Mouse (Mus musculus): ENCODE measurements around the gene Foxa3.

DNA sequence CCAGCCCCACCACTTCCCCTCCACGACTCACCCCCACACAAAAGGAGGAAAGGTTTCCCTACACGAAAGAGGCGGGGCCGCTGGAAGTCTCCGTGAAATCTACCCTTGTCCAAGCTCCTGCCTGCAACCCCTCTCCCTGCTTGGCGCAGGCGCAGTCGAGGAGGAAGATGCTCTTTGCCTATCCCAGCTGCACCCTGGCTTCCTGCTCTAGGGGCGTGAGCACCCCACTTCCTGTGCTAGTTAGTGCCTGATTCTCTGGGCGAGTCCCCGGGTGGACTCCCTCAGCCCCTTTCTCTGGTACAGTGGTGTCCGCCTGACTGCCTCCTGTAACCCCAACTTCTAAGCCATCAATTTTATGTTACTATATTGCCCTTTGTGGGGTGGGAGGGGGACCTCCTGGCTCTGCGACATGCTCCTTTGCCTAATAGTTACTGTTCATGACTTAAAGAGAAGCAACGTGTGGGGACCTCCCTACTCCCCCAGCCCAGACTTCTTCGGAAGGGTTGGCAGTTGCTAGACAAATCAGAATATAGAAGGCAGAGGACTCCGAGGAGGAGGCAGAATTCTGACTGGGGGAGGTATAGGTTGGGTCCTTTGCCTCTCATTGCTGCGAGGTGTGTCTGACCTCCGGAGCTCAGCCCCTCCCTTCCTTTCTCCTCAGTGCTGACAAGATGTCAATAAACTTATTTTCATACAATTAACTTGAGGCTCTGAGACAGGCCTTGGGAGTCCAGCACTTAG lies 22.1 kb downstream of the Foxa3 start:
- TF ChIP-seq ZNF384 (IDR thresholded peaks at IDR 0.05; ENCODE audit: low read depth, low read length) (no peak), HCFC1 (IDR thresholded peaks at IDR 0.05; ENCODE audit: borderline replicate concordance, insufficient read depth, low read length) (no peak), MAFK (IDR thresholded peaks at IDR 0.05; ENCODE audit: insufficient read depth, low read depth, low read length) (no peak), CHD2 (IDR thresholded peaks at IDR 0.05; ENCODE audit: low read depth, low read length) (no peak), ZC3H11A (IDR thresholded peaks at IDR 0.05; ENCODE audit: borderline replicate concordance, low read depth, low read length) (no peak)
